Mouse (Mus musculus): ENCODE results near the gene Bmp4. TPM values are rescaled to one million over a fixed set of nuclear protein-coding genes. Genes with fewer than 3 reads are reported as not detected.

Gene Bmp4
- polyA plus RNA-seq, 1 experiment = 0.02 TPM

DNA sequence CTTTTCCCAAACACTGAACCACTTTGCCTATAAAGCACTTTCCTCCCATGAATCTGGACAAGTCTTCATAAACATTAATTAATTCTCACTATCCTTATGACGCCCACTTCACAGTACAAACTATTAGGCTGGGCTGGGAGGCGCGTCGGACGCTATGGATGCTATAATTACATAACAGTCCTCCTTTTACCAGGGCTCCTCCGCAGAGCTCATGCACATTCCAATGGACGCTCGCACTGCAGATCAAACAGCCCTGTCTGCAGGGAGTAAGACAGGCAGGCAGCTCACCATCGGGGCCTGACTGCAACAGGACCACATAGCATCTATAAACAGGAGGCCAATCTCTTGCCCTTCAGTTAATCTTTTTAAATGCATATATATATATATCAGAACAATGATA, 18.0 kb downstream of the Bmp4 start:
- no peak overlapping the region for H3ac ChIP-seq (ENCODE audit: control insufficient read depth, insufficient read length)
- TF ChIP-seq POLR2A (IDR thresholded peaks at IDR 0.05; ENCODE audit: insufficient read length, low read depth) (no peak), USF1 (IDR thresholded peaks at IDR 0.05; ENCODE audit: low read depth) (no peak), E2F4 (IDR thresholded peaks at IDR 0.05; ENCODE audit: insufficient read depth) (no peak), TCF3 (IDR thresholded peaks at IDR 0.05; ENCODE audit: insufficient read length, low read depth) (no peak), MYOG (IDR thresholded peaks at IDR 0.05; ENCODE audit: control insufficient read depth in 1 of 3, insufficient read depth in 1 of 3, insufficient read length in 2 of 3, low read depth in 2 of 3) (no peak), SRF (IDR thresholded peaks at IDR 0.05; ENCODE audit: control insufficient read depth, insufficient read length, low read depth) (no peak), CEBPB (IDR thresholded peaks at IDR 0.05; ENCODE audit: insufficient read depth, poor library complexity, severe bottlenecking) (no peak), MYOD1 (IDR thresholded peaks at IDR 0.05; ENCODE audit: control insufficient read depth in 1 of 3, insufficient read length in 2 of 3, low read depth in 2 of 3) (no peak), TCF12 (IDR thresholded peaks at IDR 0.05; ENCODE audit: insufficient read depth, poor library complexity, severe bottlenecking) (no peak), POLR2AphosphoS2 (IDR thresholded peaks at IDR 0.05; ENCODE audit: insufficient read length, low read depth) (no peak), MAX (IDR thresholded peaks at IDR 0.05; ENCODE audit: low read depth) (no peak)

DNA sequence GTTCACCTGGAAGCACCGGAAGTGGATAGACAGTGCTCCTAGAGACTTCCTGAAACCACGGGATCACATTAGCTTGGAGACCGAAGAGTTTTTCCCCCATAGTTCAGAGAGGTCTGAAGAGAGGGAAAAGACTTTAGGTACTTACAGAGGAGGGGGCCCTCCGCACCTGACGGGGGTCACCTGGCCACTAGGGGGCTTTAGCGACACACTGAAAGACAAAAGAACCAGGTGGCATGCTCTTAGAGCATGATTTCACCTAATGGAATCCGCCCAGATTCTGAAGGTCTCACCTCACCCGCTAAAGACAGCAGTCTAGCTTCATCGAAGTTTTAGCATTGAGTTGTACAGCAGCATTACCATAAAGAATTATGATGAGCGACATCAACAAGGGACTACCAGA, 27.3 kb downstream of the Bmp4 start:
- Histone ChIP-seq H3K4me3 (no peak overlapping the region), H3ac (ENCODE audit: control insufficient read depth, insufficient read length) (no peak overlapping the region), H3K27me3 (ENCODE audit: control insufficient read depth, insufficient read depth, insufficient read length) (no peaks in the 10 kb centered on the region), H3K36me3 (ENCODE audit: control insufficient read depth, insufficient read depth) (no peaks in the 10 kb centered on the region), H3K79me2 (ENCODE audit: control insufficient read depth, insufficient read depth) (no peaks in the 10 kb centered on the region), H3K4me2 (ENCODE audit: low read depth) (no peak overlapping the region)
- no peak for TF ChIP-seq E2F4 (IDR thresholded peaks at IDR 0.05; ENCODE audit: insufficient read depth)
- no peak for TF ChIP-seq REST (IDR thresholded peaks at IDR 0.05; ENCODE audit: insufficient read depth, insufficient read length)
- no peak for TF ChIP-seq MYOD1 (IDR thresholded peaks at IDR 0.05; ENCODE audit: control insufficient read depth in 1 of 3, insufficient read length in 2 of 3, low read depth in 2 of 3)
- TF ChIP-seq CEBPB (IDR thresholded peaks at IDR 0.05; ENCODE audit: insufficient read depth, poor library complexity, severe bottlenecking) = no peak
- TF ChIP-seq MAX (IDR thresholded peaks at IDR 0.05; ENCODE audit: low read depth) = no peak
- TF ChIP-seq POLR2A (IDR thresholded peaks at IDR 0.05; ENCODE audit: insufficient read length, low read depth) = no peak
- TF ChIP-seq TCF3 (IDR thresholded peaks at IDR 0.05; ENCODE audit: insufficient read length, low read depth) = no peak
- no peak for TF ChIP-seq SRF (IDR thresholded peaks at IDR 0.05; ENCODE audit: control insufficient read depth, insufficient read length, low read depth)
- no peak for TF ChIP-seq POLR2AphosphoS2 (IDR thresholded peaks at IDR 0.05; ENCODE audit: insufficient read length, low read depth)
- no peak for TF ChIP-seq MYOG (IDR thresholded peaks at IDR 0.05; ENCODE audit: control insufficient read depth in 1 of 3, insufficient read depth in 1 of 3, insufficient read length in 2 of 3, low read depth in 2 of 3)
- TF ChIP-seq TCF12 (IDR thresholded peaks at IDR 0.05; ENCODE audit: insufficient read depth, poor library complexity, severe bottlenecking) = no peak

More for the DNA sequence above, 18.0 kb downstream of the Bmp4 start:
- Histone ChIP-seq H3K27me3 (ENCODE audit: control insufficient read depth, insufficient read depth, insufficient read length) (no peaks in the 10 kb centered on the region), H3K4me2 (ENCODE audit: low read depth) (no peak overlapping the region), H3K4me3 (no peak overlapping the region), H3K79me2 (ENCODE audit: control insufficient read depth, insufficient read depth) (no peaks in the 10 kb centered on the region), H3K36me3 (ENCODE audit: control insufficient read depth, insufficient read depth) (no peaks in the 10 kb centered on the region)

DNA sequence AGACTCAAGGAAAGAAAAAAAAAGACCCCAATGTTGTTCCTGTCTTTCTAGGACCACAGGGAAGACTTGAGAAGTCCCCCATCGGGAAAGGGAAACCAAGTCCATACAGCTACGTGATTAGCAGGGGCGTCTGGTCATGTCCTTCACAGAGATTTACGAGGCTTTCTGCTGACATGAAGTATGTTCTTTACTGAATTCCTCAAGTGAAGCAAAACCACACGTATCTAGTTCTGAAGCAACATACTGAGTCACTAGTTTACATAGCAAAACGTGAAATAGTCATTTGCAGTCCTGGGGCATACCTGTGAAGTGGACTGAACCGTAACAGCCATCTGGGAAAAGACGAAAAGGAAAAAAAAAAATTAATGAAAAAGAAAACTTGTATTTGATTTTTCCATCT, 32.8 kb downstream of the Bmp4 start:
- Histone ChIP-seq H3ac (ENCODE audit: control insufficient read depth, insufficient read length) (no peak overlapping the region), H3K27me3 (ENCODE audit: control insufficient read depth, insufficient read depth, insufficient read length) (no peaks in the 10 kb centered on the region), H3K4me2 (ENCODE audit: low read depth) (no peak overlapping the region), H3K36me3 (ENCODE audit: control insufficient read depth, insufficient read depth) (no peaks in the 10 kb centered on the region), H3K79me2 (ENCODE audit: control insufficient read depth, insufficient read depth) (no peaks in the 10 kb centered on the region), H3K4me3 (no peak overlapping the region)
- TF ChIP-seq SRF (IDR thresholded peaks at IDR 0.05; ENCODE audit: control insufficient read depth, insufficient read length, low read depth) (no peak), MAX (IDR thresholded peaks at IDR 0.05; ENCODE audit: low read depth) (no peak), MYOG (IDR thresholded peaks at IDR 0.05; ENCODE audit: control insufficient read depth in 1 of 3, insufficient read depth in 1 of 3, insufficient read length in 2 of 3, low read depth in 2 of 3) (no peak), MYOD1 (IDR thresholded peaks at IDR 0.05; ENCODE audit: control insufficient read depth in 1 of 3, insufficient read length in 2 of 3, low read depth in 2 of 3) (no peak), TCF3 (IDR thresholded peaks at IDR 0.05; ENCODE audit: insufficient read length, low read depth) (no peak), E2F4 (IDR thresholded peaks at IDR 0.05; ENCODE audit: insufficient read depth) (no peak), POLR2AphosphoS2 (IDR thresholded peaks at IDR 0.05; ENCODE audit: insufficient read length, low read depth) (no peak), REST (IDR thresholded peaks at IDR 0.05; ENCODE audit: insufficient read depth, insufficient read length) (no peak), USF1 (IDR thresholded peaks at IDR 0.05; ENCODE audit: low read depth) (no peak), POLR2A (IDR thresholded peaks at IDR 0.05; ENCODE audit: insufficient read length, low read depth) (no peak), TCF12 (IDR thresholded peaks at IDR 0.05; ENCODE audit: insufficient read depth, poor library complexity, severe bottlenecking) (no peak), CEBPB (IDR thresholded peaks at IDR 0.05; ENCODE audit: insufficient read depth, poor library complexity, severe bottlenecking) (no peak)

DNA sequence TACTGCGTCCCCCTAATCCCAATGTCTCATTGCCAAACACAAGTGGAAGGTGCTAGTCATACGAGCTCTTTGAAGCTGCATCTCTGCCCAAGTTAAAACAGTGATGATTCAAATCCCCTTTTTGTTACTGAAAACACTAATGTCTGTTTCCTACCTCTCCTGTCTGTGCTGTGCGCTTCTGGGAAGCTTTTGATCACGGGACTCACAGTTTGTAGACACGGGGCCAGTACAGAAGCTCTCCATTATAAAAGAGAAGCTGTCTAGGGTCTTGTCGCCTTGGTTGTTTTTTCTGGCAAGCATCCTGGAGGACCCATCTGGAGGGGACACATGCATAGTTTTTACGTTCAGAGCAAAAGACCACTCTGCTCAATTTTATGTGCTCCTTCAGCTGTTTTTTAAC, 33.2 kb downstream of the Bmp4 start:
- no peak overlapping the region for H3K4me2 ChIP-seq (ENCODE audit: low read depth)
- no peaks in the 10 kb centered on the region for H3K79me2 ChIP-seq (ENCODE audit: control insufficient read depth, insufficient read depth)
- TF ChIP-seq E2F4 (IDR thresholded peaks at IDR 0.05; ENCODE audit: insufficient read depth) = no peak
- no peak for TF ChIP-seq MYOG (IDR thresholded peaks at IDR 0.05; ENCODE audit: control insufficient read depth in 1 of 3, insufficient read depth in 1 of 3, insufficient read length in 2 of 3, low read depth in 2 of 3)
- no peak for TF ChIP-seq REST (IDR thresholded peaks at IDR 0.05; ENCODE audit: insufficient read depth, insufficient read length)
- TF ChIP-seq USF1 (IDR thresholded peaks at IDR 0.05; ENCODE audit: low read depth) = no peak
- TF ChIP-seq TCF12 (IDR thresholded peaks at IDR 0.05; ENCODE audit: insufficient read depth, poor library complexity, severe bottlenecking) = no peak
- TF ChIP-seq CEBPB (IDR thresholded peaks at IDR 0.05; ENCODE audit: insufficient read depth, poor library complexity, severe bottlenecking) = no peak
- TF ChIP-seq POLR2AphosphoS2 (IDR thresholded peaks at IDR 0.05; ENCODE audit: insufficient read length, low read depth) = no peak
- TF ChIP-seq MAX (IDR thresholded peaks at IDR 0.05; ENCODE audit: low read depth) = no peak
- TF ChIP-seq SRF (IDR thresholded peaks at IDR 0.05; ENCODE audit: control insufficient read depth, insufficient read length, low read depth) = no peak

More for the DNA sequence above, 33.2 kb downstream of the Bmp4 start:
- Histone ChIP-seq H3K27me3 (ENCODE audit: control insufficient read depth, insufficient read depth, insufficient read length) (no peaks in the 10 kb centered on the region), H3ac (ENCODE audit: control insufficient read depth, insufficient read length) (no peak overlapping the region), H3K4me3 (no peak overlapping the region), H3K36me3 (ENCODE audit: control insufficient read depth, insufficient read depth) (no peaks in the 10 kb centered on the region)
